Mouse (Mus musculus) CH12.LX (cell line): ENCODE results near the gene Fyb. TPM values are rescaled to one million over a fixed set of nuclear protein-coding genes. Genes with fewer than 3 reads are reported as not detected.
"Not testable (repeated sequence)": the region's sequence is repeated elsewhere in the genome, so short reads cannot be mapped to it uniquely, and the experiment has no call there.

Experiments
- DNase-seq: peaks from one replicate; pipeline ENCODE4 v3.0.0-alpha.2; 2013; ENCODE audit errors: extremely low read depth
- H3K27ac ChIP-seq: 2 replicates; pipeline ENCODE4 v1.5.1; 2012; ENCODE audit warnings: low read depth, mild to moderate bottlenecking, control low read depth, moderate library complexity; ENCODE audit not compliant: insufficient read depth
- H3K27me3 ChIP-seq: replicated peaks from 2 replicates; pipeline ENCODE3; 2012; ENCODE audit warnings: inconsistent platforms
- H3K36me3 ChIP-seq, 2 experiments: replicated peaks in 1 of 2; 2 replicates each; pipeline versions ENCODE3 to v1.6.1; 2012; ENCODE audit warnings: inconsistent platforms in 1 of 2, low read length in 1 of 2, mild to moderate bottlenecking in 1 of 2, mixed read lengths in 1 of 2, moderate library complexity in 1 of 2; ENCODE audit not compliant: control insufficient read depth in 1 of 2, insufficient read depth in 1 of 2
- H3K4me1 ChIP-seq, 2 experiments: 2 replicates each; pipeline ENCODE4 v1.6.1; 2012; ENCODE audit warnings: inconsistent platforms in 1 of 2, moderate library complexity in 1 of 2; ENCODE audit not compliant: insufficient read depth in 2 of 2, control insufficient read depth in 1 of 2
- H3K4me2 ChIP-seq: 2 replicates; pipeline ENCODE4 v1.6.1; 2012; ENCODE audit warnings: low read depth, mild to moderate bottlenecking, control low read depth; ENCODE audit not compliant: poor library complexity, insufficient read depth, severe bottlenecking
- H3K4me3 ChIP-seq, 3 experiments: fragments of 150-350 bp in 1 of 3; sonication (generic) in 1 of 3; replicated peaks in 1 of 3; 2 replicates each; pipeline versions ENCODE3 to v1.5.1; 2011 to 2012; ENCODE audit warnings: low read depth in 2 of 3, low read length in 2 of 3, mild to moderate bottlenecking in 2 of 3, moderate library complexity in 2 of 3, control low read depth in 1 of 3, improper control_type of control experiment in 1 of 3, inconsistent platforms in 1 of 3, mixed read lengths in 1 of 3; ENCODE audit not compliant: poor library complexity in 1 of 3
- H3K79me2 ChIP-seq: replicated peaks from 2 replicates; pipeline ENCODE4 v1.6.1; 2012; ENCODE audit warnings: mild to moderate bottlenecking, moderate library complexity; ENCODE audit not compliant: control insufficient read depth, poor library complexity, insufficient read depth, severe bottlenecking; ENCODE audit errors: extremely low read depth
- H3K9ac ChIP-seq: 2 replicates; pipeline ENCODE4 v1.6.1; 2012; ENCODE audit warnings: low read depth, mild to moderate bottlenecking, control low read depth, moderate library complexity; ENCODE audit not compliant: insufficient read depth
- H3K9me3 ChIP-seq: replicated peaks from 2 replicates; pipeline ENCODE3; 2012; ENCODE audit warnings: low read length, inconsistent platforms, mixed read lengths
- CHD1 ChIP-seq: IDR thresholded peaks from 2 replicates; pipeline ENCODE4 v1.6.1; 2012; ENCODE audit warnings: low read depth, low read length, improper control_type of control experiment, inconsistent platforms
- CHD2 ChIP-seq: IDR thresholded peaks from 2 replicates; pipeline ENCODE4 v1.6.1; 2011; ENCODE audit warnings: low read length, improper control_type of control experiment
- CTCF ChIP-seq, 2 experiments: IDR thresholded peaks in 1 of 2; conservative IDR thresholded peaks in 1 of 2; 2 replicates each; pipeline ENCODE4 v1.5.1; 2011 to 2012; ENCODE audit warnings: low read depth in 2 of 2, low read length in 2 of 2, improper control_type of control experiment in 1 of 2, inconsistent platforms in 1 of 2, mild to moderate bottlenecking in 1 of 2, moderate library complexity in 1 of 2
- E2F4 ChIP-seq: IDR thresholded peaks from 2 replicates; pipeline ENCODE4 v1.6.1; 2011; ENCODE audit warnings: low read depth, low read length, improper control_type of control experiment; ENCODE audit not compliant: insufficient replicate concordance
- ELF1 ChIP-seq: IDR thresholded peaks from 2 replicates; pipeline ENCODE4 v1.6.1; 2014; ENCODE audit warnings: low read depth, mild to moderate bottlenecking, inconsistent platforms, low read length, improper control_type of control experiment
- EP300 ChIP-seq: IDR thresholded peaks from 2 replicates; pipeline ENCODE4 v1.6.1; 2011; ENCODE audit warnings: low read length, improper control_type of control experiment
- ETS1 ChIP-seq: conservative IDR thresholded peaks from 2 replicates; pipeline ENCODE4 v1.6.1; 2012; ENCODE audit warnings: low read depth, mild to moderate bottlenecking, inconsistent platforms, low read length, improper control_type of control experiment, moderate library complexity
- JUND ChIP-seq: conservative IDR thresholded peaks from 2 replicates; pipeline ENCODE4 v1.6.1; 2011; ENCODE audit warnings: low read depth, low read length, improper control_type of control experiment
- MXI1 ChIP-seq: IDR thresholded peaks from 2 replicates; pipeline ENCODE4 v1.6.1; 2011; ENCODE audit warnings: mild to moderate bottlenecking, low read depth, low read length, improper control_type of control experiment
- MYC ChIP-seq: IDR thresholded peaks from 2 replicates; pipeline ENCODE4 v1.6.1; 2011; ENCODE audit warnings: low read depth, mild to moderate bottlenecking, improper control_type of control experiment, low read length
- NRF1 ChIP-seq: IDR thresholded peaks from 2 replicates; pipeline ENCODE4 v1.6.1; 2014; ENCODE audit warnings: low read depth, mild to moderate bottlenecking, inconsistent platforms, low read length, improper control_type of control experiment, moderate library complexity
- PAX5 ChIP-seq: IDR thresholded peaks from 2 replicates; pipeline ENCODE4 v1.6.1; 2012; ENCODE audit warnings: low read length, inconsistent platforms, mixed read lengths
- POLR2AphosphoS2 ChIP-seq: IDR thresholded peaks from 2 replicates; pipeline ENCODE4 v1.6.1; 2011; ENCODE audit warnings: low read depth, low read length, improper control_type of control experiment
- RAD21 ChIP-seq: IDR thresholded peaks from 2 replicates; pipeline ENCODE4 v1.6.1; 2011; ENCODE audit warnings: low read depth, mild to moderate bottlenecking, low read length, improper control_type of control experiment, moderate library complexity
- RCOR1 ChIP-seq: conservative IDR thresholded peaks from 2 replicates; pipeline ENCODE4 v1.6.1; 2012; ENCODE audit warnings: low read depth, mild to moderate bottlenecking, inconsistent platforms, low read length, improper control_type of control experiment
- SIN3A ChIP-seq: IDR thresholded peaks from 2 replicates; pipeline ENCODE4 v1.6.1; 2012; ENCODE audit warnings: low read length, improper control_type of control experiment, inconsistent platforms
- ZC3H11A ChIP-seq: IDR thresholded peaks from 2 replicates; pipeline ENCODE4 v1.6.1; 2012; ENCODE audit warnings: low read depth, mild to moderate bottlenecking, inconsistent platforms, low read length, improper control_type of control experiment
- ZKSCAN1 ChIP-seq: IDR thresholded peaks from 2 replicates; pipeline ENCODE4 v1.6.1; 2012; ENCODE audit warnings: low read depth, inconsistent platforms, low read length, improper control_type of control experiment, borderline replicate concordance
- dilution Hi-C: fragments of 300-500 bp; cut with MboI; formaldehyde crosslinking; loops from 2 replicates; pipeline ENCODE4 v1.14.3; 2020; ENCODE audit warnings: low sequenced_read_pairs; ENCODE audit not compliant: extremely low pct_unique_long_range_greater_than_20kb, extremely low pct_ligation_motif_present
- in situ Hi-C: fragments of 300-500 bp; cut with MboI; formaldehyde crosslinking; loops from 3 replicates; pipeline ENCODE4 v1.14.3; 2019; ENCODE audit warnings: low sequenced_read_pairs, low pct_ligation_motif_present, low pct_unique_long_range_greater_than_20kb, mixed read lengths
- polyA plus RNA-seq: library from polyadenylated mRNA; unstranded; fragments of >175 nt; gene quantifications from 2 replicates; pipeline ENCODE4 v1.2.1, GENCODE M21; 2012; ENCODE audit warnings: low read depth; ENCODE audit not compliant: insufficient read length
- total RNA-seq, 2 experiments: library from RNA; depleted of rRNA; stranded (reverse); fragments of 300-350 nt in 1 of 2; fragments of >200 nt in 1 of 2; gene quantifications; 2 replicates each; pipeline ENCODE4 v1.2.3; 2012 to 2014

Fyb gene
- total and polyA plus RNA-seq, 3 experiments = 17.6 to 60.1 (median 32.2) TPM

GRCm38 (mm10) chr15:6579769-6580261, 57.2 kb downstream of the Fyb start:
- H3K79me2 ChIP-seq = no peaks in the 10 kb centered on the region
- no peaks in the 10 kb centered on the region for H3K9me3 ChIP-seq
- H3K4me1 ChIP-seq = peaks cover 0 to 6% of the 10 kb centered on the region in 2 experiments; a peak in 1 of 4 replicates
- no peak overlapping the region for H3K27ac ChIP-seq
- no peak for DNase-seq
- in situ Hi-C loops (no loop called here), dilution Hi-C loops (no loop called here)
- TF ChIP-seq ETS1 (no peak), PAX5 (no peak), RAD21 (no peak), CHD2 (no peak), SIN3A (no peak), ZKSCAN1 (no peak), ELF1 (no peak), POLR2AphosphoS2 (no peak), CHD1 (no peak), RCOR1 (no peak), CTCF (conservative IDR thresholded peaks at IDR 0.05 in 1 of 2, IDR thresholded peaks at IDR 0.05 in 1 of 2; ENCODE audit: low read depth in 2 of 2, low read length in 2 of 2) (no peak)
- H3K27me3 ChIP-seq = no peaks in the 10 kb centered on the region
- H3K4me2 ChIP-seq = peak overlapping the region; percentile 71; the same call in 1 of the 2 replicates
- H3K9ac ChIP-seq = no peak overlapping the region
- H3K36me3 ChIP-seq = no peaks in the 10 kb centered on the region
- no peak overlapping the region for H3K4me3 ChIP-seq

- dilution Hi-C loops = no loop called here
- Histone ChIP-seq H3K4me2 (no peak overlapping the region), H3K9me3 (no peaks in the 10 kb centered on the region), H3K27ac (no peak overlapping the region), H3K4me3 (no peak overlapping the region), H3K9ac (no peak overlapping the region), H3K36me3 (no peaks in the 10 kb centered on the region), H3K4me1 (no peaks in the 10 kb centered on the region), H3K27me3 (no peaks in the 10 kb centered on the region)
- DNase-seq = no peak
- TF ChIP-seq EP300 = no peak
- TF ChIP-seq E2F4 = no peak
- no peak for TF ChIP-seq MYC
- no peak for TF ChIP-seq JUND
- no peak for TF ChIP-seq NRF1
- TF ChIP-seq ZC3H11A = no peak
- no peak for TF ChIP-seq MXI1
- TF ChIP-seq, all 38 proteins: peak for 0
- no peaks in the 10 kb centered on the region for H3K79me2 ChIP-seq
- in situ Hi-C loops = no loop called here
Measured at GRCm38 (mm10) chr15:6584645-6585044, 62.0 kb downstream of the Fyb start.

- H3K4me2 ChIP-seq, DNase-seq, dilution Hi-C loops, H3K4me3 ChIP-seq, H3K27me3 ChIP-seq, H3K36me3 ChIP-seq, H3K27ac ChIP-seq, H3K79me2 ChIP-seq, in situ Hi-C loops, H3K9me3 ChIP-seq, H3K9ac ChIP-seq: not testable (repeated sequence)
- peaks cover 0 to 10% of the 10 kb centered on the region in 2 experiments; a peak in 1 of 4 replicates for H3K4me1 ChIP-seq
Measured at GRCm38 (mm10) chr15:6586351-6586750, 63.7 kb downstream of the Fyb start.
